Mouse (Mus musculus): ENCODE results near the gene Mreg. TPM values are rescaled to one million over a fixed set of nuclear protein-coding genes. Genes with fewer than 3 reads are reported as not detected.

Gene Mreg
- 1.2 and 1.6 TPM in 2 replicates for polyA plus RNA-seq (2014; fragmentation: Nextera tagmentation; extraction: Ambion mirVana)

GRCm38 (mm10) chr1:72211701-72212699, at the start of gene Mreg:
TSS of gene Mreg (minus strand) at chr1:72212307.
- Histone ChIP-seq H3K27me3 (replicated peaks; ENCODE audit: control insufficient read depth, insufficient read depth, low read length) (no peaks in the 10 kb centered on the region), H3K9me3 (replicated peaks; ENCODE audit: control insufficient read depth, low read length) (no peaks in the 10 kb centered on the region), H3K27ac (ENCODE audit: low read depth, low read length) (no peak within 1 kb of the TSS), H3K4me3 (ENCODE audit: low read depth, low read length) (peak within 1 kb of the TSS; percentile 67), H3K4me1 (ENCODE audit: control insufficient read depth, insufficient read depth, low read length) (no peaks in the 10 kb centered on the region), H3K36me3 (ENCODE audit: control insufficient read depth, insufficient read depth, low read length) (no peaks in the 10 kb centered on the region), H3K4me2 (ENCODE audit: low read length) (peak within 1 kb of the TSS; percentile 99), H3K9ac (ENCODE audit: low read length) (peak within 1 kb of the TSS; percentile 75)
- WGBS: under 1% methylated on average over 80 of the region's 89 CpGs
- DNase-seq (ENCODE audit: low spot score): peak; percentile 73
- ATAC-seq: peak; percentile 83

- 82% methylated on average over 9 of the region's 9 CpGs for WGBS
- Histone ChIP-seq H3K4me1 (ENCODE audit: control insufficient read depth, insufficient read depth, low read length) (peaks cover 15% of the 10 kb centered on the region), H3K4me2 (ENCODE audit: low read length) (peak overlapping the region; percentile 53), H3K9me3 (replicated peaks; ENCODE audit: control insufficient read depth, low read length) (no peaks in the 10 kb centered on the region), H3K4me3 (ENCODE audit: low read depth, low read length) (peak overlapping the region; percentile 37; the same call in 1 of the 2 replicates), H3K9ac (ENCODE audit: low read length) (no peak overlapping the region; the same call in 1 of the 2 replicates), H3K36me3 (ENCODE audit: control insufficient read depth, insufficient read depth, low read length) (no peaks in the 10 kb centered on the region), H3K27ac (ENCODE audit: low read depth, low read length) (no peak overlapping the region), H3K27me3 (replicated peaks; ENCODE audit: control insufficient read depth, insufficient read depth, low read length) (no peaks in the 10 kb centered on the region)
- DNase-seq (ENCODE audit: low spot score) (peak; percentile 20), ATAC-seq (no peak)
Measured at GRCm38 (mm10) chr1:72256381-72257256, 44.5 kb upstream of the Mreg start.

- no peaks in the 10 kb centered on the region for H3K9me3 ChIP-seq (replicated peaks; ENCODE audit: control insufficient read depth, low read length)
- WGBS: 18% methylated on average over 11 of the region's 11 CpGs
- no peak for ATAC-seq
- peak overlapping the region; percentile 86 for H3K27ac ChIP-seq (ENCODE audit: low read depth, low read length)
- peak; percentile 68 for DNase-seq (ENCODE audit: low spot score)
- peak overlapping the region; percentile 37 for H3K4me3 ChIP-seq (ENCODE audit: low read depth, low read length)
- no peaks in the 10 kb centered on the region for H3K27me3 ChIP-seq (replicated peaks; ENCODE audit: control insufficient read depth, insufficient read depth, low read length)
- H3K4me1 ChIP-seq (ENCODE audit: control insufficient read depth, insufficient read depth, low read length): peaks cover 15% of the 10 kb centered on the region
- peak overlapping the region; percentile 64 for H3K9ac ChIP-seq (ENCODE audit: low read length)
- peak overlapping the region; percentile 53 for H3K4me2 ChIP-seq (ENCODE audit: low read length)
- no peaks in the 10 kb centered on the region for H3K36me3 ChIP-seq (ENCODE audit: control insufficient read depth, insufficient read depth, low read length)
Measured at GRCm38 (mm10) chr1:72255854-72256175, 43.7 kb upstream of the Mreg start.

DNA sequence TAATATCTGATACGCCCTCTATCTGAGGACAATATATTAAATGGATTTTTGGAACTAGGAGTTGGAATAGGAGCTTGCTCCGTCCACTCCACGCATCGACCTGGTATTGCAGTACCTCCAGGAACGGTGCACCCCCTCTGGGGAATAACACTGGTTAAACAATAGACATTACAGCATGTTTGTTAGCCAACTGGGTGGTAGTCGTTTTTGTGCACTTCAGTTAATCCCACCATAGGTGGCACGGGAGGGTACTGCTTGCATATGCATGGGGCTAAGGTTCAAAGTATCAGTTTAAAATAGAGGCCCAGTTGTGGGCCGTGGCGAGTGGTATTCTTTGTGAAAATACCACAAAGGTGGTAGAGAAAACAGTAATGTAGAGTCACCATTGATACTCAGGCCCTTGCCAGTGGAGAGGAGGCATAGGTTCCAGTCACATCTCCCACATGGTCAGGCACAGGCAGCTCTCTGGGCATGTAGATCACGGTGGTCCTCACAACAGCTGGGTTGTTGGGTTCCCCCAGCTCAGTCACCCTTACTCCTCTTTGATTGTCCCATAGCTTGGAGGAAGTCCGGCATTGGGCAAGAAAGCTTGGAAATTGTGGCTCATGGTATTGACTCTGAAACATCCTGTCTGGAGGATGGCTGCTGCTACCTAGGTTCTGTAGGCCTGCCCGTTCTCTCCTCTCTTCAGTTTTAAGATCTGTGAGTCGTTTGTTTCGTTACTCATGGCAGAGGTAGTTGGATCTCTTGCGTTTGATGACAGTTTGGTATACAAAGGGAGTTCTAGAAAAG, 43.2 kb upstream of the Mreg start:
- WGBS: 5% methylated on average over 15 of the region's 15 CpGs
- H3K27me3 ChIP-seq (replicated peaks; ENCODE audit: control insufficient read depth, insufficient read depth, low read length): no peaks in the 10 kb centered on the region
- DNase-seq (ENCODE audit: low spot score) (peak; percentile 89), ATAC-seq (peak; percentile 85)
- H3K36me3 ChIP-seq (ENCODE audit: control insufficient read depth, insufficient read depth, low read length): no peaks in the 10 kb centered on the region
- peak overlapping the region; percentile 86 for H3K27ac ChIP-seq (ENCODE audit: low read depth, low read length)
- H3K9ac ChIP-seq (ENCODE audit: low read length): peak overlapping the region; percentile 64
- peak overlapping the region; percentile 37 for H3K4me3 ChIP-seq (ENCODE audit: low read depth, low read length)
- H3K9me3 ChIP-seq (replicated peaks; ENCODE audit: control insufficient read depth, low read length): no peaks in the 10 kb centered on the region
- H3K4me2 ChIP-seq (ENCODE audit: low read length): peak overlapping the region; percentile 53
- H3K4me1 ChIP-seq (ENCODE audit: control insufficient read depth, insufficient read depth, low read length): peaks cover 15% of the 10 kb centered on the region

DNA sequence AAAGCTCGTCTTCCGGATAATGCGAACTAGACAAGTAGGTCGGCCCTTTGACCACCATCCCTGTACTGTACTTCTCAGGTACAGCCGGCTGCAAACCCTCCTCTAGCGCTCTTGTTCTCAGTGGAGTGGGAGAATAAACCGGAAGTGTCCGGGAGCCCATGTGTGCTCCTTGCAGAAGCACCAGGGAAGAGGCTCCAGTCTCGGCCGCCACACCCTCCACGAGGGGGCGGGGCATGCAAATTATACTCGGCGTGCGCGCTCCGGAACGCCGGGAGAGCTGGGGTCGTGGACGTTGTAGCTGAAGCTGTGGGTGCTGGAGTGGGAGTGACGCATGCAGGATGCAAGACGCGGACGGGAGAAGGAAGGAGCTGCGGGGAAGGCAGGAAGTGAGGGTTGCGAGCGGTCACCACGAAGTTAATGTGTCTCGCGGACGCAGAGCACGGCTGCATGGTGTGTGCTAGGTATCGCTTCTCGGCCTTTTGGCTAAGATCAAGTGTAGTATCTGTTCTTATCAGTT, 42.5 kb upstream of the Mreg start:
- peak; percentile 94 for ATAC-seq
- peak; percentile 93 for DNase-seq (ENCODE audit: low spot score)
- H3K4me2 ChIP-seq (ENCODE audit: low read length): peak overlapping the region; percentile 53
- peaks cover 15% of the 10 kb centered on the region for H3K4me1 ChIP-seq (ENCODE audit: control insufficient read depth, insufficient read depth, low read length)
- 1% methylated on average over 35 of the region's 35 CpGs for WGBS
- peak overlapping the region; percentile 86 for H3K27ac ChIP-seq (ENCODE audit: low read depth, low read length)
- no peaks in the 10 kb centered on the region for H3K36me3 ChIP-seq (ENCODE audit: control insufficient read depth, insufficient read depth, low read length)
- H3K9ac ChIP-seq (ENCODE audit: low read length): peak overlapping the region; percentile 64
- H3K9me3 ChIP-seq (replicated peaks; ENCODE audit: control insufficient read depth, low read length): no peaks in the 10 kb centered on the region
- H3K4me3 ChIP-seq (ENCODE audit: low read depth, low read length): peak overlapping the region; percentile 37
- H3K27me3 ChIP-seq (replicated peaks; ENCODE audit: control insufficient read depth, insufficient read depth, low read length): no peaks in the 10 kb centered on the region

- Histone ChIP-seq H3K4me3 (ENCODE audit: low read depth, low read length) (peak overlapping the region; percentile 37), H3K4me1 (ENCODE audit: control insufficient read depth, insufficient read depth, low read length) (peaks cover 15% of the 10 kb centered on the region), H3K27me3 (replicated peaks; ENCODE audit: control insufficient read depth, insufficient read depth, low read length) (no peaks in the 10 kb centered on the region), H3K9me3 (replicated peaks; ENCODE audit: control insufficient read depth, low read length) (no peaks in the 10 kb centered on the region), H3K36me3 (ENCODE audit: control insufficient read depth, insufficient read depth, low read length) (no peaks in the 10 kb centered on the region), H3K4me2 (ENCODE audit: low read length) (peak overlapping the region; percentile 53), H3K27ac (ENCODE audit: low read depth, low read length) (peak overlapping the region; percentile 86; the same call in 1 of the 2 replicates), H3K9ac (ENCODE audit: low read length) (peak overlapping the region; percentile 64; the same call in 1 of the 2 replicates)
- WGBS: 33% methylated on average over 11 of the region's 11 CpGs
- ATAC-seq (peak; percentile 25), DNase-seq (ENCODE audit: low spot score) (peak; percentile 50)
Measured at GRCm38 (mm10) chr1:72253881-72254491, 41.9 kb upstream of the Mreg start.

GRCm38 (mm10) chr1:72251806-72252205, 39.7 kb upstream of the Mreg start:
- no peak for DNase-seq (ENCODE audit: low spot score)
- H3K27ac ChIP-seq (ENCODE audit: low read depth, low read length): no peak overlapping the region
- no peak for ATAC-seq
- H3K36me3 ChIP-seq (ENCODE audit: control insufficient read depth, insufficient read depth, low read length): no peaks in the 10 kb centered on the region
- 86% methylated on average over 1 of the region's 1 CpGs for WGBS
- H3K4me1 ChIP-seq (ENCODE audit: control insufficient read depth, insufficient read depth, low read length): peaks cover 15% of the 10 kb centered on the region
- no peak overlapping the region for H3K9ac ChIP-seq (ENCODE audit: low read length)
- no peaks in the 10 kb centered on the region for H3K27me3 ChIP-seq (replicated peaks; ENCODE audit: control insufficient read depth, insufficient read depth, low read length)
- no peak overlapping the region for H3K4me3 ChIP-seq (ENCODE audit: low read depth, low read length)
- H3K4me2 ChIP-seq (ENCODE audit: low read length): no peak overlapping the region
- no peaks in the 10 kb centered on the region for H3K9me3 ChIP-seq (replicated peaks; ENCODE audit: control insufficient read depth, low read length)
